ENCODE assay signal across 11 mouse cellular contexts in the genomic region with DNA sequence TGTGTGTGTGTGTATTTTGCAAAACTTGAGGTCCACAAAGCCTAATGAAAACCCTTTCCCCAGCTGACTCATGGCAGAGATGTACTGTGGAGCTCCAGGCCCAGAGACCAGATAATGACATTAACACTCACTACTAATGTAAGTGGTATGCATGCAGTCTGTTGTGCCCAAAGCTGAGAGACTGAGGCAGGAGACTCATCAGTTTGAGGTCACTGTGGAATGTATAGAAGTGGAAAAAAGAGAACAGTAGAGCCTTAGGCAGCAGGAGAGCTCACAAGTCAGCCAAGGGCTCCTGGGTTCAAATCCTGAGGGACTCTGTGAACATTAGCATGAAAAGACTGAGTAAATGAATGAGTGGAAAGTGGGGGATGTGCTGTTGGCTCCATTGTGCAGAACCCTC. TPM values are rescaled to one million over a fixed set of nuclear protein-coding genes. Genes with fewer than 3 reads are reported as not detected.
"Had no signal": no experiment of that assay in that cellular context is flagged by ENCODE, and none has a peak within 500 bp of the region (broad histone marks: within the 10 kb centered on the region; RNA-seq: fewer than 3 reads in every experiment).

No protein-coding gene starts in this region.

- ATAC-seq: liver, embryonic 12.5 days; midbrain, embryonic 16.5 days had no signal

- H3K27ac ChIP-seq: lung, embryonic 15.5 days; midbrain, embryonic 12.5 days had no signal

- DNase-seq: kidney, adult 8-10 months; layer of hippocampus, adult 9-11 months; right cerebral cortex, adult 18-20 months; right cerebral cortex, postnatal 25 days; thymus, adult 18-20 months; thymus, postnatal 14 days had no signal

- H3K4me2 ChIP-seq: liver, embryonic 12.5 days; lung, embryonic 15.5 days; midbrain, embryonic 12.5 days had no signal

- H3K36me3 ChIP-seq: liver, embryonic 12.5 days; lung, embryonic 15.5 days; midbrain, embryonic 12.5 days had no signal

- H3K27me3 ChIP-seq: lung, embryonic 15.5 days had no signal

- H3K9me3 ChIP-seq: liver, embryonic 12.5 days; lung, embryonic 15.5 days; midbrain, embryonic 12.5 days had no signal

- H3K4me3 ChIP-seq: liver, embryonic 12.5 days; lung, embryonic 15.5 days; midbrain, embryonic 12.5 days had no signal

- H3K9ac ChIP-seq: liver, embryonic 12.5 days; lung, embryonic 15.5 days had no signal

RNA-seq across cellular contexts. Expression of a gene that starts 11.0 kb away (rescaled TPM):
- total RNA-seq: megakaryocyte-erythroid progenitor cell, adult 5-6 weeks had no signal

RNA-seq across cellular contexts. Expression of a gene that starts 40.5 kb away (rescaled TPM):
- total RNA-seq: megakaryocyte-erythroid progenitor cell, adult 5-6 weeks had no signal
